Mouse (Mus musculus) naive thymus-derived CD4-positive, alpha-beta T cell, adult 2 months (primary cell): ENCODE measurements around the gene Syt16.

Source experiments
- DNase-seq: peaks from one replicate; pipeline ENCODE4 v3.0.0-alpha.2; 2011; ENCODE audit warnings: low read depth

Syt16 gene

DNA sequence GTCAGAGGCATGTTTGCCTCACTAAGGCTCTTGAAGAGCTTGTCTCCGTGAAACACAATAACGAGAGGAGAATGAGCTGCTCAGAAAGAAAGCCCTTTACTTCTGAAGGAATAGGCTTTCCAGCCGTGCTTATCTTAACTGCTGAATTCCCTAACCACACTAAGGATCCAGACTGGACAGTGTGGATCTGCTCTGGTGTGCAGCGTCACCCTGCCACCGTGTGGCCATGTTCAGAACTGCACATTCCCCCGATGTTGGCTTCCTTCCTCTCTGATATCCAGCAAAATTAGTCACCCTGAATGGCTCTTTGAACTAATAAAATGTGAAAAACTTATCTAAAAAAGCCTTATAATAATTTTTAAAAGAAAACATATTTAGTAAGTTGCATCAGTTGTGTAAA is 16.3 kb downstream of the Syt16 start:
- peak; percentile 61 for DNase-seq

DNA sequence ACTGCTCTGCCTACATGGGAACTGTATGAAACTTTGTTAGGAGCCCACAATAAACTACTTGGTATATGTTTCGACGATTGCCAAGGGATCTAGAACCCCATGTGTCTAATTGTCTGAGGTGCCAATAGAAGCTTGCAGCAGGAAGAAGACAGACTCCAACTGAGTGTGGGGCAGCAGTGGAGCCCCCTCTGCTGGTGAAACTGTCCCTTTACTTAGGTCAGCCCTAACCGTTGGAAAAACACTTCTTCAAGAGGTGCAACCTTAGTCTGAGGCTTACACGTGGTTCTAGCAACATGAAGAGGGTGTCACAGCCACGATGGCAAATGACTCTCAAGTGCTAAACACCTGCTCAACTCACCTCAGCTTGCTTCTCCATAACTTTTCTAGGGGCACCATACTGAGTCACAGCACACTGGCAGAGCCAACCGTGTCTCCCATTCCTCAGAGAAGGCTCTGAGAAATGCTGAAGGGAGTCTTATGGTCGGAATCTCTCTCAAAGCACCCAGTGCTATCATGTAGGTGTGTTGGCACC is 17.3 kb downstream of the Syt16 start:
- peak; percentile 29 for DNase-seq

DNA sequence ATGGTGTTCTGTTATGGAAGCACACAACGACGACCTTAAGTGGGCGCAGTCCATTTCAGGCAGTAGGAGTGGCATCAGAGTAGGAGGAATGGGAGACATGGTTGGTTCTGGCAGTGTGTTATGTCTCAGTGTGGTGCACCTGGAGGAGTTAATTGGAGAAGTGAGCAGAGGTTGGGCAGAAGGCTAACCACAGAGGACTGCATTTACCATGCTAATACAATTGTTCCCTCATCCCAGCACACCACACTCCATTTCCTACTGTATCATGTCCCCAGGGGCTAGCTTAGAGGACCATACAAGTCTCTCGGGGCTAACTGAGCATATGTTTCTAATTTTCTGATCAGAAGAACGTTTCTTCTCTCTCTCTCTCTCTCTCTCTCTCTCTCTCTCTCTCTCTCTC is 18.0 kb downstream of the Syt16 start:
- DNase-seq: no peak

DNA sequence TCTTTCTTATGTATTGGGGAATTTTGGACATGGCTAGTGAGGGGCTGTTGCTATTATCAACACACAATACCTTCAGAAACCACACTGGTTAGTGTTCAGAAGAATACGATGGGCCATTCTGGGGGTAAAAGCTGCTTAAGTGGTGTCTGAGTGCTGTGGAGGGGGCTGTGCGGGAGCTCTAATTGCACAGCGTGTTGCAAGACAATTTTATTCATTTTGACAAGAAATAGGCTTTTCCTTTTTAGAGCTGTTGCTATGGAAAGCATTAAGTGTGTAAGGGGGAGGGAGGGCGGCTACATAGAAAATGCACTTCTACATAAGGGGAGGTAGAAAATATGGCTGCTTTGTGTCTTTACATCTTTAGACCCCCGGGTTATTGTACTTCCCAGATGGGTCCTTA is 25.8 kb downstream of the Syt16 start:
- no peak for DNase-seq

GRCm38 (mm10) chr12:74024912-74025311 is 27.5 kb downstream of the Syt16 start:
- no peak for DNase-seq

GRCm38 (mm10) chr12:74043225-74043624 is 45.8 kb downstream of the Syt16 start:
- DNase-seq: no peak

DNA sequence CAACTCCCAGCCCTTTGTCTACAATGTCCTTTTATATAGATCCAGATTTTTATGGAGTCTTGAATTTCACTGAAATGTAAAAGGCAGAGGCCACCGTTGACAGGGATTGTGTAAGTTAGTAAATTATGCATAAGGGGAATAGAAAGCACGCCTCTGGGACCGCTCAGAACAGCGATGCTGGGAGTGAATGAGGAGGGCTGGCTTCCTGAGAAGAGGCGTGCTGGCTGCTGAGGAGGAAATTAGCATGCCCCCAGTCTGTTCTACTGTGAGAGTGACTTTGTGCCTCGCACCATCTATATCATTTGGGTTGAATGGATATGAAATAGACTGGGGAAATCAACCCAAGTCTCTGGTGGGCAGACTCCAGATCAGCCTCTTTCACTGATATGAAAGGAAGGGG is 46.3 kb downstream of the Syt16 start:
- DNase-seq: no peak

- DNase-seq: no peak
Observed at GRCm38 (mm10) chr12:74044241-74044640, 46.8 kb downstream of the Syt16 start.

GRCm38 (mm10) chr12:74055336-74055931 is 58.0 kb downstream of the Syt16 start:
- DNase-seq: no peak

- no peak for DNase-seq
Observed at GRCm38 (mm10) chr12:74056162-74056561, 58.7 kb downstream of the Syt16 start.

DNA sequence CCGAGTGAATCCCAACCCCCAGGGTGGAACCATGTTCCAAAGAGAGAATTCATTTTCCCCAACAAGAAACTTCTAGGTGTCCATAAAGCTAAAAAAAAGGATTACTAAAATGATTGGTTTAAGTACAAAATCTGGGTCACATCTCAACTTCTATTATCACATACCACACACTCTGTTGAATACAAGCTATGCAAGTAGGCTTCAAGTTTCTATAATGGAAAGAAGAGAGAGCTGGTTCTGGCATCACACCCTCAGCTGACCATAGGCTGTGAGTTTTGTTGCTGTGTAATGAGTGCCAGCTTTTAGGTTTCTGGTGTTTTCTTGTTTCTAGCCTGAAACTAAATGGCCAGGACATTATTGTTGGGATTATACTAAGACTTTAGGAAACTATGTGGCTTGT is 65.1 kb downstream of the Syt16 start:
- no peak for DNase-seq

GRCm38 (mm10) chr12:74068912-74069311 is 71.5 kb downstream of the Syt16 start:
- DNase-seq: no peak

GRCm38 (mm10) chr12:74075590-74075989 is 78.1 kb downstream of the Syt16 start:
- DNase-seq: no peak

GRCm38 (mm10) chr12:74076091-74076490 is 78.6 kb downstream of the Syt16 start:
- no peak for DNase-seq

- no peak for DNase-seq
Observed at GRCm38 (mm10) chr12:74081122-74081521, 83.7 kb downstream of the Syt16 start.

DNA sequence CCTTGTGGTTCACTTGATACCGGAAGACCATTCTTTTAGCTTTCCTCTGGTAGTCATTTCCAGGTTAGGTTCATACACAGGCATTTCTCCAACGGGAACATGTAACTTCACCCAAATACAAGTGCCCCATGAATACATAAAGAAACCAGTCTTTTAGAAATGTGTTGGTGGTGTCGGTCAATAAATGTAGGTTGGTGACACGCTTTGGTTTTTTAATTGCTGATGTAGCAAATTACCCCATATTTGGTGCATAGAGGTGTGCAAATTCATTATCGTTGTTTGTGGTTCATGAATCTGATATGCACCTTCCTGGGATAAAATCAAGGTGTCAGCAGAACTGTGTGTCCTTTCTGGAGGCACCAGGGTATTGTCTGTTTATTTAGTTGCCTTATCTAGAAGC is 86.9 kb downstream of the Syt16 start:
- no peak for DNase-seq

- no peak for DNase-seq
Observed at GRCm38 (mm10) chr12:74087086-74087485, 89.6 kb downstream of the Syt16 start.

GRCm38 (mm10) chr12:74089342-74090131 is 92.1 kb downstream of the Syt16 start:
- no peak for DNase-seq

DNA sequence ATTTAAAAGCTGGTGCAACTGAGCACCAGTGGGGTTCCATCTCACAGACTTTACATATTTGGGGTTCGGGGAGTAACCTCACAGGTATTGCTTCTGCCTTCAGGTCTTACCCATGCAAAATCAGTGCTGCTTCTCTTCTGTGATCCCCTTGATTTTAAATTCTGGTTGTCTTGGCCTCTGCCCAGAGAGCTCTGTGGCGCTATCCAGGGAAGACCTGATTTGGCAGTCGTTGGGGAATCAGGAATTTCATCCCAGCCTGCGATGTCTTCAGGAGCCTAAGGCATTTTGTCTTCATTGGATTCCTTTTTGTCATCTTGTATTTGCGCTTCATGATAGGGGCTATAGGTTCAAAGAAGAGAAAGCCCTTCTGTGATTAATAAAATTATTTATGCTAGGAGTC is 95.1 kb downstream of the Syt16 start:
- DNase-seq: no peak

GRCm38 (mm10) chr12:74093110-74093509 is 95.6 kb downstream of the Syt16 start:
- DNase-seq: no peak

DNA sequence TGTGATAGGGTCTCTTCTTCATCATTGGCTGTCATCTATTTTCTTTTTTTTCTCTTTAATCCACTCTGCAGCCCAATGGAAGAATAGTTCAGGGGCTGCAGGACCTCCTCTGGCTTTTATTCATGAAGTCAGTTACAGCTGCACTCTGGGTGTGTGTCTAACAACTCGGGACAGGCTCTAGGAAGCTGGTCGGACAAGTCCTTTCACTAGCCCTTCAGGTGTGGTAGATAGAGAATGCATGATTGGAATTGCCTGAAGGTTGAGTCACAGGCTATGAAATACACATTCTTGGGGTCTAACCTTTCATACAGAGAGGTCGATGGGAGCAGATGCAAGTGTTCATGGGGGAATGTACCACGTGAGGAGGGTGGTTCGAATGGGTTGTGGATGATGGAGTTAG is 97.2 kb downstream of the Syt16 start:
- DNase-seq: no peak

DNA sequence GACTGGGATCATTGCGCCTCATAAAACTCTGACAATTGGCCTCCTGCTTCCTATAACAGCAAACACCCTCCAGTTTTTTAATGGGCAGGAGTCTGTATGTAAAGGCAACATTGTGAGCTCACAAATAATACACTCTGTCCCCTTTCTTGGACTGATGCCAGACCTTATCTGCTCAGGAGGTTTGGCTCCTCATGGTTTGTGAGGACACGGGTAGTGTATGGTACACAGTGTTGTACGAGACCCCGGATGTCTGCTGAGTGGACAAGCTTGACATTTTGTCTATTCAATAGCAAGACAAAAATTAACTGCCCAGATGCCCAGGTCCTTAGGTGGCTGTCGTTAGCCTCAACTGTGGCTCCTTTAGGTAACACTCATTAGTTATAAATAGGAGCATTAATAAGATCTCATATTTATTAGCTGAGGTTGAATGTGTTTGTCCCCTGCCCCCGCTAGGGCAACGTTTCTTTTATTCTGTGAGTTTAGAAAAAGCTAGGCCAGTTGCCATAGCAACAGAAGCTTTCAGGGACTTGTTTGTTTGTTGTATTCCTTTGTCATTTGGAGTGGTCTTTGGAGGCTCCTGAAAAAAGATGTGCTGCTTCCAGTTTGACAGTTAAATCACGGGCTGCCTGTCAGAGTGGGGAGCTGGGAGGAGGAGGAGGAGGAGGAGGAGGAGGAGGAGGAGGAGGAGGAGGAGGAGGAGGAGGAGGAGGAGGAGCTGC is 101.3 kb downstream of the Syt16 start:
- DNase-seq: no peak
